Mouse (Mus musculus) MEL (cell line): ENCODE results near the gene Galnt14. TPM values are rescaled to one million over a fixed set of nuclear protein-coding genes. Genes with fewer than 3 reads are reported as not detected.

Experiments
- DNase-seq: peaks from one replicate; pipeline ENCODE4 v3.0.0; 2011; ENCODE audit warnings: low read depth, low spot score
- H3K27ac ChIP-seq: 2 replicates; pipeline ENCODE4 v1.5.1; 2012; ENCODE audit warnings: low read depth, mild to moderate bottlenecking, control low read depth, low read length, moderate library complexity; ENCODE audit not compliant: control insufficient read depth
- H3K27me3 ChIP-seq, 2 experiments: fragments of 150-350 bp in 1 of 2; sonication (generic) in 1 of 2; 2 replicates each; pipeline ENCODE4 v1.6.1; 2012; ENCODE audit warnings: low read length in 2 of 2, mild to moderate bottlenecking in 2 of 2, improper control_type of control experiment in 1 of 2, moderate library complexity in 1 of 2; ENCODE audit not compliant: insufficient read depth in 2 of 2, control insufficient read depth in 1 of 2
- H3K36me3 ChIP-seq, 2 experiments: 2 replicates each; pipeline ENCODE4 v1.6.1; 2012 to 2014; ENCODE audit warnings: low read length in 2 of 2, improper control_type of control experiment in 1 of 2, inconsistent platforms in 1 of 2, mild to moderate bottlenecking in 1 of 2; ENCODE audit not compliant: insufficient read depth in 2 of 2, control insufficient read depth in 1 of 2
- H3K4me1 ChIP-seq, 2 experiments: fragments of 150-350 bp in 1 of 2; sonication (generic) in 1 of 2; 2 replicates each; pipeline ENCODE4 v1.6.1; 2012; ENCODE audit warnings: low read length in 2 of 2, improper control_type of control experiment in 1 of 2, mild to moderate bottlenecking in 1 of 2; ENCODE audit not compliant: insufficient read depth in 2 of 2, control insufficient read depth in 1 of 2
- H3K4me3 ChIP-seq, 2 experiments: fragments of 150-350 bp in 1 of 2; sonication (generic) in 1 of 2; 2 replicates each; pipeline ENCODE4 v1.5.1; 2012; ENCODE audit warnings: low read depth in 2 of 2, low read length in 2 of 2, mild to moderate bottlenecking in 2 of 2, moderate library complexity in 2 of 2, control low read depth in 1 of 2, improper control_type of control experiment in 1 of 2; ENCODE audit not compliant: control insufficient read depth in 1 of 2, insufficient read depth in 1 of 2
- H3K79me2 ChIP-seq: 2 replicates; pipeline ENCODE4 v1.6.1; 2012; ENCODE audit warnings: mild to moderate bottlenecking, low read length, moderate library complexity; ENCODE audit not compliant: control insufficient read depth, poor library complexity, insufficient read depth
- H3K9ac ChIP-seq: 2 replicates; pipeline ENCODE4 v1.6.1; 2012; ENCODE audit warnings: low read depth, mild to moderate bottlenecking, control low read depth, low read length, moderate library complexity; ENCODE audit not compliant: control insufficient read depth, poor library complexity, severe bottlenecking
- H3K9me3 ChIP-seq: fragments of 150-350 bp; sonication (generic); replicated peaks from 2 replicates; pipeline ENCODE4 v1.6.1; 2012; ENCODE audit warnings: mild to moderate bottlenecking, low read length, improper control_type of control experiment, moderate library complexity; ENCODE audit not compliant: insufficient read depth
- CHD1 ChIP-seq: IDR thresholded peaks from 2 replicates; pipeline ENCODE4 v1.6.1; 2012; ENCODE audit warnings: low read depth, mild to moderate bottlenecking, inconsistent platforms, low read length, improper control_type of control experiment
- CHD2 ChIP-seq: IDR thresholded peaks from 2 replicates; pipeline ENCODE4 v1.6.1; 2011; ENCODE audit warnings: low read length, improper control_type of control experiment
- E2F4 ChIP-seq: IDR thresholded peaks from 2 replicates; pipeline ENCODE4 v1.6.1; 2011; ENCODE audit warnings: low read depth, low read length, improper control_type of control experiment, borderline replicate concordance
- ELF1 ChIP-seq: IDR thresholded peaks from 2 replicates; pipeline ENCODE4 v1.6.1; 2014; ENCODE audit warnings: low read depth, mild to moderate bottlenecking, inconsistent platforms, low read length, improper control_type of control experiment, moderate library complexity
- EP300 ChIP-seq, 2 experiments: IDR thresholded peaks; 2 replicates each; pipeline ENCODE4 v1.6.1; 2011; ENCODE audit warnings: improper control_type of control experiment in 2 of 2, low read length in 2 of 2, low read depth in 1 of 2, mild to moderate bottlenecking in 1 of 2
- GABPA ChIP-seq: IDR thresholded peaks from 2 replicates; pipeline ENCODE4 v1.6.1; 2012; ENCODE audit warnings: low read depth, mild to moderate bottlenecking, inconsistent platforms, low read length, improper control_type of control experiment, moderate library complexity
- GATA1 ChIP-seq: IDR thresholded peaks from 2 replicates; pipeline ENCODE4 v1.6.1; 2011; ENCODE audit warnings: low read depth, low read length, improper control_type of control experiment
- JUND ChIP-seq: IDR thresholded peaks from 2 replicates; pipeline ENCODE4 v1.6.1; 2011; ENCODE audit warnings: low read depth, mild to moderate bottlenecking, improper control_type of control experiment, low read length
- KAT2A ChIP-seq: conservative IDR thresholded peaks from 2 replicates; pipeline ENCODE4 v1.6.1; 2012; ENCODE audit warnings: low read depth, low read length, improper control_type of control experiment, inconsistent platforms
- MAFK ChIP-seq: IDR thresholded peaks from 2 replicates; pipeline ENCODE4 v1.6.1; 2011; ENCODE audit warnings: low read depth, mild to moderate bottlenecking, low read length, improper control_type of control experiment, borderline replicate concordance
- MXI1 ChIP-seq: IDR thresholded peaks from 2 replicates; pipeline ENCODE4 v1.6.1; 2011; ENCODE audit warnings: mild to moderate bottlenecking, low read depth, low read length, improper control_type of control experiment
- MYB ChIP-seq: IDR thresholded peaks from 2 replicates; pipeline ENCODE4 v1.6.1; 2011; ENCODE audit warnings: mild to moderate bottlenecking, low read depth, low read length, improper control_type of control experiment
- POLR2A ChIP-seq, 2 experiments: IDR thresholded peaks; 2 replicates each; pipeline ENCODE4 v1.6.1; 2011 to 2012; ENCODE audit warnings: low read length in 2 of 2, mild to moderate bottlenecking in 2 of 2, control low read depth in 1 of 2, improper control_type of control experiment in 1 of 2, low read depth in 1 of 2, moderate library complexity in 1 of 2; ENCODE audit not compliant: control insufficient read depth in 1 of 2, insufficient read depth in 1 of 2, poor library complexity in 1 of 2
- RAD21 ChIP-seq: IDR thresholded peaks from 2 replicates; pipeline ENCODE4 v1.6.1; 2011; ENCODE audit warnings: mild to moderate bottlenecking, low read depth, low read length, improper control_type of control experiment
- RCOR1 ChIP-seq: IDR thresholded peaks from 2 replicates; pipeline ENCODE4 v1.6.1; 2012; ENCODE audit warnings: low read depth, mild to moderate bottlenecking, inconsistent platforms, low read length, improper control_type of control experiment
- SIN3A ChIP-seq: IDR thresholded peaks from 2 replicates; pipeline ENCODE4 v1.6.1; 2012; ENCODE audit warnings: low read length, improper control_type of control experiment, inconsistent platforms
- SMC3 ChIP-seq: IDR thresholded peaks from 2 replicates; pipeline ENCODE4 v1.6.1; 2011; ENCODE audit warnings: low read depth, low read length, improper control_type of control experiment
- TCF12 ChIP-seq: IDR thresholded peaks from 2 replicates; pipeline ENCODE4 v1.6.1; 2014; ENCODE audit warnings: low read depth, mild to moderate bottlenecking, inconsistent platforms, low read length, improper control_type of control experiment, moderate library complexity
- USF1 ChIP-seq: IDR thresholded peaks from 2 replicates; pipeline ENCODE4 v1.6.1; 2014; ENCODE audit warnings: low read depth, mild to moderate bottlenecking, inconsistent platforms, low read length, improper control_type of control experiment, moderate library complexity
- USF2 ChIP-seq, 2 experiments: IDR thresholded peaks; 2 replicates each; pipeline ENCODE4 v1.6.1; 2011 to 2012; ENCODE audit warnings: improper control_type of control experiment in 2 of 2, low read length in 2 of 2, borderline replicate concordance in 1 of 2, inconsistent platforms in 1 of 2, low read depth in 1 of 2, mild to moderate bottlenecking in 1 of 2; ENCODE audit not compliant: insufficient read depth in 1 of 2
- ZKSCAN1 ChIP-seq: IDR thresholded peaks from 2 replicates; pipeline ENCODE4 v1.6.1; 2012; ENCODE audit warnings: low read depth, mild to moderate bottlenecking, inconsistent platforms, low read length, improper control_type of control experiment, moderate library complexity
- ZNF384 ChIP-seq: IDR thresholded peaks from 2 replicates; pipeline ENCODE4 v1.6.1; 2012; ENCODE audit warnings: low read depth, mild to moderate bottlenecking, inconsistent platforms, low read length, improper control_type of control experiment
- polyA plus RNA-seq, 2 experiments: library from polyadenylated mRNA; stranded (reverse) in 1 of 2; unstranded in 1 of 2; fragments of >175 nt in 1 of 2; fragments of >200 nt in 1 of 2; gene quantifications; 2 replicates each; pipeline versions ENCODE4 v1.2.1 to v1.2.4; 2012; ENCODE audit warnings: low replicate concordance in 2 of 2, low read depth in 1 of 2; ENCODE audit not compliant: insufficient read length in 2 of 2, insufficient read depth in 1 of 2, missing spikeins in 1 of 2
- total RNA-seq: library from RNA; depleted of rRNA; stranded (reverse); fragments of 300-350 nt; gene quantifications from 2 replicates; pipeline ENCODE4 v1.2.3, GENCODE M21; 2012

Galnt14 gene
- total and polyA plus RNA-seq, 3 experiments, result not detected

DNA sequence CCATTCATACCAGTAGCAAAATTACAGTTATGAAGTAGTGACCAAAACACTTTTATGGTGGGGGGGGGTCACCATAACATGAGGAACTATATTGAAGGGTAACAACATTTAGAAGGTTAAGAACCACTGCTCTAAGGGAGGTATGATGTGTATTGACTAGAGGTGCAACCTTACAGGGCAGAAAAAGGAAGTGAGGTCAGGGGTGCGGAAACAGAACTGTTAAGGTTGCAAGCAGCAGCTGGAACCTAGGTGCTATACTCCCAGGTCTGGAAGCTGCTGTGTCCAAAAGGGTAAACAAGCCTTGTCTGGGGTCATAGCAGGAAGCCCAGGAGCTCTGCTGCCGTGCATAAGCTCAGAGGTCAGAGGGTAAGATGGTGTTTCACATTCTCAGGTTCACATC is 162.8 kb downstream of the Galnt14 start:
- Histone ChIP-seq H3K36me3 (no peaks in the 10 kb centered on the region), H3K4me3 (no peak overlapping the region), H3K27ac (no peak overlapping the region), H3K27me3 (no peaks in the 10 kb centered on the region), H3K79me2 (no peaks in the 10 kb centered on the region), H3K9ac (no peak overlapping the region), H3K4me1 (no peaks in the 10 kb centered on the region), H3K9me3 (no peaks in the 10 kb centered on the region)
- TF ChIP-seq SIN3A (no peak), RCOR1 (no peak), MXI1 (no peak), MAFK (no peak), MYB (no peak), RAD21 (no peak), SMC3 (no peak), E2F4 (no peak), GATA1 (no peak), CHD1 (no peak), EP300 (IDR thresholded peaks at IDR 0.05; ENCODE audit: low read depth in 1 of 2, low read length in 2 of 2) (no peak), KAT2A (no peak), CHD2 (no peak), JUND (no peak), GABPA (no peak), ELF1 (no peak)
- no peak for DNase-seq

DNA sequence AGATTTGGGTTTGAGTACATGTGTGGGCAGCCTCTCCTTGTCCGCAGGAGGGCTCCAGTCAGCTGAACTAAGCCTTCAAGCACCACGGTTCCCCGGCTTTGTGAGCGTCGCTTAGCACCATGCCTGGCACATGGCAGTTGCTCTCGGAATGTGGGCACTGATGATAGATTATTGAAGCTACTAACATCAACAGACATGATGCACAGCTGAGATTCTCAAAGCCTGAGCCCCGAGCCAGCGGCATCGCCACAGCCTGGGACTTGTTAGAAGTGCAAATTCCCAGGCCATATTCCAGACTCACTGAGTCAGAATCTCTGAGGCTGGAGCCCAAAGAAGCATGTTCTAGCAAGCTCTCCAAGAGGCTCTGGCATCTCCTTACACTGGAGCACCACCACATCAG is 168.3 kb downstream of the Galnt14 start:
- Histone ChIP-seq H3K27ac (no peak overlapping the region), H3K79me2 (no peaks in the 10 kb centered on the region), H3K27me3 (no peaks in the 10 kb centered on the region; a peak in 1 of 4 replicates), H3K36me3 (no peaks in the 10 kb centered on the region), H3K4me3 (no peak overlapping the region), H3K9ac (no peak overlapping the region), H3K4me1 (no peaks in the 10 kb centered on the region), H3K9me3 (no peaks in the 10 kb centered on the region)
- no peak for TF ChIP-seq POLR2A (IDR thresholded peaks at IDR 0.05; ENCODE audit: control insufficient read depth in 1 of 2, insufficient read depth in 1 of 2, low read depth in 1 of 2, low read length in 2 of 2, poor library complexity in 1 of 2)
- TF ChIP-seq SIN3A, result no peak
- no peak for TF ChIP-seq USF1
- no peak for TF ChIP-seq GABPA
- no peak for TF ChIP-seq MAFK
- TF ChIP-seq USF2 (IDR thresholded peaks at IDR 0.05; ENCODE audit: borderline replicate concordance in 1 of 2, insufficient read depth in 1 of 2, low read depth in 1 of 2, low read length in 2 of 2), result no peak
- TF ChIP-seq ZNF384, result no peak
- no peak for TF ChIP-seq TCF12
- no peak for TF ChIP-seq ZKSCAN1
- DNase-seq, result no peak
